Mouse (Mus musculus) ES-Bruce4 (cell line): ENCODE results near the gene Twnk. TPM values are rescaled to one million over a fixed set of nuclear protein-coding genes. Genes with fewer than 3 reads are reported as not detected.
"Not testable (repeated sequence)": the region's sequence is repeated elsewhere in the genome, so short reads cannot be mapped to it uniquely, and the experiment has no call there.

ENCODE experiments used
- H3K27ac ChIP-seq: 2 replicates; pipeline ENCODE4 v1.5.1; 2012; ENCODE audit warnings: low read length, inconsistent platforms; ENCODE audit not compliant: insufficient read depth
- H3K27me3 ChIP-seq: 2 replicates; pipeline ENCODE4 v1.6.1; 2012; ENCODE audit warnings: mild to moderate bottlenecking, low read length, inconsistent platforms; ENCODE audit not compliant: control insufficient read depth, poor library complexity, insufficient read depth, severe bottlenecking
- H3K36me3 ChIP-seq: 2 replicates; pipeline ENCODE4 v1.6.1; 2012; ENCODE audit warnings: inconsistent platforms, mild to moderate bottlenecking, low read length, moderate library complexity; ENCODE audit not compliant: control insufficient read depth, poor library complexity, insufficient read depth, severe bottlenecking
- H3K4me1 ChIP-seq: one replicate; pipeline ENCODE4 v1.8.1; 2011; ENCODE audit warnings: low read length; ENCODE audit not compliant: control insufficient read depth, insufficient read depth
- H3K4me3 ChIP-seq: 2 replicates; pipeline ENCODE4 v1.5.1; 2011; ENCODE audit warnings: low read depth, mild to moderate bottlenecking, low read length
- H3K9ac ChIP-seq: 2 replicates; pipeline ENCODE4 v1.6.1; 2012; ENCODE audit warnings: low read depth, mild to moderate bottlenecking, inconsistent platforms; ENCODE audit not compliant: poor library complexity, severe bottlenecking
- H3K9me3 ChIP-seq: replicated peaks from 2 replicates; pipeline ENCODE4 v1.6.1; 2012; ENCODE audit warnings: mild to moderate bottlenecking, low read length, inconsistent platforms; ENCODE audit not compliant: control insufficient read depth, poor library complexity, insufficient read depth, severe bottlenecking
- CTCF ChIP-seq: IDR thresholded peaks from one replicate; pipeline ENCODE4 v1.8.1; 2011; ENCODE audit warnings: low read depth, low read length
- EP300 ChIP-seq: IDR thresholded peaks from 2 replicates; pipeline ENCODE4 v1.6.1; 2011; ENCODE audit warnings: low read depth, low read length; ENCODE audit not compliant: insufficient read depth
- POLR2A ChIP-seq: IDR thresholded peaks from one replicate; pipeline ENCODE4 v1.8.1; 2011; ENCODE audit warnings: low read length; ENCODE audit not compliant: insufficient read depth
- polyA plus RNA-seq: library from polyadenylated mRNA; stranded (reverse); fragments of >200 nt; gene quantifications from 2 replicates; pipeline ENCODE4 v1.2.4, GENCODE M21; 2011; ENCODE audit warnings: low read depth; ENCODE audit not compliant: missing spikeins, insufficient read depth, insufficient read length

The Twnk gene
- polyA plus RNA-seq, 1 experiment: 24.5 TPM

- Histone ChIP-seq H3K4me1 (peaks cover 15% of the 10 kb centered on the region), H3K36me3 (no peaks in the 10 kb centered on the region), H3K27ac (no peak overlapping the region), H3K27me3 (no peaks in the 10 kb centered on the region), H3K9me3 (no peaks in the 10 kb centered on the region), H3K4me3 (no peak overlapping the region), H3K9ac (no peak overlapping the region)
- peak; percentile 67 for TF ChIP-seq CTCF
- no peak for TF ChIP-seq EP300
Observed at GRCm38 (mm10) chr19:45030746-45031693, 25.6 kb downstream of the Twnk start.

GRCm38 (mm10) chr19:45031780-45032179 lies 26.3 kb downstream of the Twnk start:
- H3K27ac ChIP-seq: no peak overlapping the region
- H3K9me3 ChIP-seq: no peaks in the 10 kb centered on the region
- H3K4me1 ChIP-seq: peaks cover 12% of the 10 kb centered on the region
- H3K36me3 ChIP-seq: no peaks in the 10 kb centered on the region
- no peak overlapping the region for H3K9ac ChIP-seq
- no peak overlapping the region for H3K4me3 ChIP-seq
- no peaks in the 10 kb centered on the region for H3K27me3 ChIP-seq
- TF ChIP-seq EP300 (no peak), CTCF (peak; percentile 85)

GRCm38 (mm10) chr19:45032570-45033332 lies 27.3 kb downstream of the Twnk start:
- H3K9ac ChIP-seq: no peak overlapping the region
- no peaks in the 10 kb centered on the region for H3K27me3 ChIP-seq
- TF ChIP-seq CTCF (peak; percentile 25), EP300 (no peak)
- no peak overlapping the region for H3K27ac ChIP-seq
- peaks cover 6% of the 10 kb centered on the region for H3K4me1 ChIP-seq
- no peak overlapping the region for H3K4me3 ChIP-seq
- no peaks in the 10 kb centered on the region for H3K36me3 ChIP-seq
- no peaks in the 10 kb centered on the region for H3K9me3 ChIP-seq

GRCm38 (mm10) chr19:45036867-45037266 lies 31.4 kb downstream of the Twnk start:
- Histone ChIP-seq H3K4me3 (no peak overlapping the region), H3K9ac (no peak overlapping the region), H3K27ac (no peak overlapping the region), H3K9me3 (no peaks in the 10 kb centered on the region), H3K36me3 (no peaks in the 10 kb centered on the region), H3K4me1 (no peaks in the 10 kb centered on the region), H3K27me3 (no peaks in the 10 kb centered on the region)
- TF ChIP-seq CTCF (peak; percentile 83), POLR2A (no peak)

GRCm38 (mm10) chr19:45038198-45038597 lies 32.7 kb downstream of the Twnk start:
- not testable (repeated sequence) for H3K4me3 ChIP-seq, H3K36me3 ChIP-seq, H3K27ac ChIP-seq, H3K27me3 ChIP-seq, H3K4me1 ChIP-seq, H3K9ac ChIP-seq, H3K9me3 ChIP-seq

- Histone ChIP-seq H3K4me1 (no peaks in the 10 kb centered on the region), H3K36me3 (no peaks in the 10 kb centered on the region), H3K4me3 (peak overlapping the region; percentile 26), H3K27me3 (no peaks in the 10 kb centered on the region), H3K9ac (0 out of 2 replicates have a peak overlapping the region, but pooled peaks have one; percentile 10), H3K9me3 (no peaks in the 10 kb centered on the region), H3K27ac (no peak overlapping the region)
- TF ChIP-seq CTCF (no peak), POLR2A (no peak), EP300 (no peak)
Observed at GRCm38 (mm10) chr19:45040214-45040613, 34.8 kb downstream of the Twnk start.
